Mouse (Mus musculus): ENCODE results near the gene Ksr2. TPM values are rescaled to one million over a fixed set of nuclear protein-coding genes. Genes with fewer than 3 reads are reported as not detected.

The Ksr2 gene
- polyA plus RNA-seq, 1 experiment = 9.1 TPM

DNA sequence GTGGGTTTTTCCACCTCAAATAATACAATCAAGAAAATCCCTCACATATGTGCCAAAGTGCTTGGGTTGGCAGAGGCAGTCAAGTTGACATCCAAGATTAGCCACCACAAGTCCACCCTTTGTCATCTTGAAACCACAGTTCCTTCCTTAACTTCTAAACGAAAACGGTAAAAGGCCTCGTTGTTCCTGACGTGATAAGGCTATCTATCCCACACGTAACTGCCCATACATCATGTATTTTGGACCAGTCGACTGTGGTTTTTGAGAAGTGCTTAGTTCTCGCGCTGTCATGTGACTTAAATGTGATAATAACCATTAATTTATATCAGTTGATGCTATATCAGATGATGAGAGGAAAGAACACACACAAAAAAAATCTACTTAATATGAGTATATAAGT, 55.8 kb downstream of the Ksr2 start:
- DNase-seq (ENCODE audit: extremely low spot score in 1 of 2, low spot score in 1 of 2) = no peak

GRCm38 (mm10) chr5:117481162-117481561, 67.4 kb downstream of the Ksr2 start:
- DNase-seq (ENCODE audit: extremely low spot score in 1 of 2, low spot score in 1 of 2) = no peak

GRCm38 (mm10) chr5:117481586-117481985, 67.8 kb downstream of the Ksr2 start:
- no peak for DNase-seq (ENCODE audit: extremely low spot score in 1 of 2, low spot score in 1 of 2)

DNA sequence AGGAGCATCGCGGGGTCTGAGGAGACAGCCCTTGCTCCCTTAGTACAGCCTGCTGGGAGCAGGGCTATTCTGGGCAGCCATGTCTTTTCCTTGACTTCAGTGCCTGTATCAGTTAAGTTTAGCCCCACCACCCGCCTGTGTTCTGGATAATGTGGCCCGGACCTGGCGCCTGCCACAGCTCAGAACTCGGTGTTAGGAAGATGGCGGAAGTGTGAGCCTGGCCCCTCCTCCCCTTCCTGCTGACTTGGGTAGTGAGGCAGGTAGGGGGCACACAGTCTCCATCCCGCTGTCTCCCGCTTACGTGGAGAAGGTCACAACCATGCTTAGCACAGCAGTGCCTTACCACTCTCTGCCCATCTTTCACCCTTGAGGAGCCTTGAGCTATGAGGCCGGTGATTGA, 68.2 kb downstream of the Ksr2 start:
- DNase-seq (ENCODE audit: extremely low spot score in 1 of 2, low spot score in 1 of 2) = no peak

GRCm38 (mm10) chr5:117485411-117485810, 71.6 kb downstream of the Ksr2 start:
- DNase-seq (ENCODE audit: extremely low spot score in 1 of 2, low spot score in 1 of 2) = no peak

DNA sequence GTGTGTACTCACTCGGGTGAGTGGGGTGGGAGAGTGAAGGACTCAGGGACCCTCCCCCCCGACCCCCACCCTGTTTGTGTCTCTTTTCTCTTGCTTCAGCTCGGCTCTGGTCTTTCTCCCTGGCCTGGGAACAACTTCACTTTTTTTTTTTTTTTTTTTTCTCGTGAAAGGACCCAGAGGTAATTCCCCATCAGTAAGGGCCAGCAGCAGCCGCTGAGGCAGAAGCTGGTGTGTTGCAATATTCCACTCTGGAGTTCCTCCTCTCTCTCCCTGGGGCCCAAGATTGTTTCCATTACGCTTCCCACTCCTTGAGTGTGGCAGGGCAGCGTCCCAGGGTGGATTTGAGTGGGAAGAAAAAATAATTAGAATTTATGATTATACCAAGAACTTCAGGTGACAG, 72.3 kb downstream of the Ksr2 start:
- DNase-seq (ENCODE audit: extremely low spot score in 1 of 2, low spot score in 1 of 2) = no peak

- no peak for DNase-seq (ENCODE audit: extremely low spot score in 1 of 2, low spot score in 1 of 2)
These were observed 74.4 kb downstream of the Ksr2 start for GRCm38 (mm10) chr5:117488155-117488554.

GRCm38 (mm10) chr5:117488670-117489325, 75.0 kb downstream of the Ksr2 start:
- DNase-seq (ENCODE audit: extremely low spot score in 1 of 2, low spot score in 1 of 2) = no peak

DNA sequence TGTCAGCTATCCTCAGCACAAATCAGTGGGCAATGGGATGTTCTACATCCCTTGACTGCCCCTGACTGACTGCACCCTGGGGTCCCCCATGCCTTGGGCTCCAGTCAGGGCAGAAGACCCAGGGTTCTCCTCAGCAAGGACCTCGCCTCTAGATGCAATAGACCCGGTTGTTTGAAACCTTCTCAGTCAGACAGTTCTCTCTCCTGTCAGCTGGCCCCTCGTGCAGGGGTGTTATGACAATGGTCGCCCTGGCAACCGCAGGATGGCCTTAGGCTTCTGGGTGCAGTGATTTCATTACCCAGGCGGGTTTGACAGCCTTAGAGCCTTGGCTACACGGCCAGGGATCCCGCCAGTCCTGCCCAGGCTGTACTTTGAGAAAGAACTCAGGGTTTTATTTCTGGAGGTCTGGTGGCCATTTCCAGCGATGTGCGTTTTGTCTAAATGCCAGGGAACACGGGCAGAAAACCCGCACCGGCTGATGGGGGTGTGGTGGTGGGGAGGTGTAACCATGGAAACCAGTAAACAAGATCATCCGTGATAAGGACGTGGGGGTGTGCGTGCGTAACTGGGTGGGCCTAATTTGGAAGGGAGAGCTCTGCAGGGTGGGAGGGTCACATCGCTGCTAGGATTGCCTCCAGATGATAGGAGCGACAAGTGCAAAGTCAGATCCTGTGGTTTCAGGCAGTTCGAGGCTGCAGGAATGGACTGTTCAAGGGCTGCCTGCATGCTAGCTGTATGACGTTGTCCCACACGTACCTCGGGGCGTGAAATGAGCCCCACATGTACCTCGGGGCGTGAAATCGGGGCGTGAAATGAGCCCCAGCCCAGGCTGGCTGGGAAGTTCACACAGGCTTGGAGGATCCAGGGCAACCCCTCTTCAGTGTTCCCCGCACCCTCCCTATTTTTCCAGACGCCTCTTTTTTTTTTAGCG, 79.4 kb downstream of the Ksr2 start:
- peak in 1 of 2 experiments; percentile 71 for DNase-seq (ENCODE audit: extremely low spot score in 1 of 2, low spot score in 1 of 2)

- peak; percentile 72 to 87 for DNase-seq (ENCODE audit: extremely low spot score in 1 of 2, low spot score in 1 of 2)
These were observed 80.1 kb downstream of the Ksr2 start for GRCm38 (mm10) chr5:117493947-117494346.

- no peak for DNase-seq (ENCODE audit: extremely low spot score in 1 of 2, low spot score in 1 of 2)
These were observed 83.3 kb downstream of the Ksr2 start for GRCm38 (mm10) chr5:117497084-117497483.

- peak in 1 of 2 experiments; percentile 46 for DNase-seq (ENCODE audit: extremely low spot score in 1 of 2, low spot score in 1 of 2)
These were observed 88.8 kb downstream of the Ksr2 start for GRCm38 (mm10) chr5:117502611-117503010.

DNA sequence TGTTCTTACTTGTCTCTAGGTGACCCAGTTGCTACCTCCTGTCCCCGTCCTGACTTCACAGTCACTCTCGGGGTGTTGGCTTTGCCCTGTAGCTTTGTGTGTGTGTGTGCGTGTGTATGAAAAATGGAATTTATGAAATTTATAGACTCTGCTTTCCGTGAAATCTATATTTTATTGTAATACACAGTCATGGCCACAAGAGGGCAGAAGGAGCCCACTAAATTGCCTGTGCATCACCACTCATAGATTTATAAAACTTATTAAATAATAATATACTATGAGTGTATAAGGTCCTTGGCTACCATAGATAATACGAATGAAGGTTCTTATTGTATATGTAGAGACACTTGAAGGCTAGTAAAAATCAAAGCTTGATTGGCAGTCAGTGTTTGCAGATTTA, 90.6 kb downstream of the Ksr2 start:
- DNase-seq (ENCODE audit: extremely low spot score in 1 of 2, low spot score in 1 of 2) = no peak

- DNase-seq (ENCODE audit: extremely low spot score in 1 of 2, low spot score in 1 of 2) = peak in 1 of 2 experiments; percentile 82
These were observed 91.4 kb downstream of the Ksr2 start for GRCm38 (mm10) chr5:117505204-117505603.

GRCm38 (mm10) chr5:117505769-117506168, 92.0 kb downstream of the Ksr2 start:
- DNase-seq (ENCODE audit: extremely low spot score in 1 of 2, low spot score in 1 of 2) = no peak

GRCm38 (mm10) chr5:117506406-117506805, 92.6 kb downstream of the Ksr2 start:
- DNase-seq (ENCODE audit: extremely low spot score in 1 of 2, low spot score in 1 of 2) = peak in 1 of 2 experiments; percentile 75

DNA sequence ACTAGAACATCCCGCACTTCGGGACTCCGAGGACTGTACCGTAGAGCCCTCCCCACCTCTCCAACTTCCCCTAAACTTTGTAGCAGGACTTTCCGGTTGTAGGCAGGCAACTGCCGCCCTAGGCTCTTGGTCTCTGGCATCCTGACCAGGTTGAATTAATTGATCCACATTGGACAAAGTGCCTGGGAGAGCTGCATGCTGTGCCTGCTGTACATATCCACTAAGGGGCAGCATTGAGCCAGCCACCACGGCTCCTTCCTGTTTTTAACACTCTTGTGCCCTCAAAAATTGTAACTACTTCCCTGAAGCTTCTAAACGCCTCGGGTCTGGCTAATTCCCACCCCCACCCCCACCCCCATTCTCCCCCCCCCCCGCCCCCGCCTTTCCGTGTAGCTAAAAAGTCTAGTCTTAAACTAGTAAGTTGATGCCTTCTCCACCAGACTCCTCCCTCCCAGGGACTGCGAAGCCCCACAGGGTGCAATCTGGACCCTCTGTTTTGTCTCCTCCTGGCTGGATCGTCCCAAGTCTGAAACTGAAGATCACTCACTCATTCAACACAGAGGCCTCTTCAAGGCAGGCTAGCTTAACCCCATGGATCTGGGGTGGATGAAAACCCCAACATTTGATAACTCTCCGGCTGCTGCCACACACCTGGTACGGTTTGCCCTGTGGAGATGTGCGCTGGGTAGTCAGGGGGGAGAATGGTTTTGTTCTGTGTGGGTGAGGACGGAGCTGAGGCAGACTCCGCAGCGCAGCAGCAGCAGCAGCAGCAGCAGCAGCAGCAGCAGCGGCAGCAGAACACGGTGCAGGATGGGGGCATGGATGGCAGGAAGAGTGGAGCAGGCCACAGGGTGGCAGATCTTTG, 95.9 kb downstream of the Ksr2 start:
- DNase-seq (ENCODE audit: extremely low spot score in 1 of 2, low spot score in 1 of 2) = peak in 1 of 2 experiments; percentile 74

DNA sequence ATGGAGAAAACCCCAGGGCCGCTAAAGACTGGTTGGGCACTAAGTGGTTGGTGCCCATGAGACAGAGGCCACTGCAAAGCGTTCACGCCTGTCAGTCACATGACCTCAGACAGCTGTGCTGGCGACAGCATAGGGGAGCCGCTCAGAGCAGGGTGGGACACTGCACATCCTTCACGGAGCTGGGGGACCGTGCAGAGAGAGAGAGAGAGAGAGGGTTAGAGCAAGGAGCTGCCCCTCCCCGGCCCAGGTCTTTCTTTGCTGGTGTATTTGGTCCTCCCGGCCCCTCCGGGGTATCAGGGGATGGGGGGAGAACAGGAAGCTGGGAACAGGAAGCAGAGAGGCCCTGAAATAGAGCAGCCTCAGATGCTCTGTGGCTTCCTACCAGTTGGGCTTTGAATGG, 97.1 kb downstream of the Ksr2 start:
- no peak for DNase-seq (ENCODE audit: extremely low spot score in 1 of 2, low spot score in 1 of 2)

- DNase-seq (ENCODE audit: extremely low spot score in 1 of 2, low spot score in 1 of 2) = peak in 1 of 2 experiments; percentile 42
These were observed 101.6 kb downstream of the Ksr2 start for GRCm38 (mm10) chr5:117515396-117515795.

DNA sequence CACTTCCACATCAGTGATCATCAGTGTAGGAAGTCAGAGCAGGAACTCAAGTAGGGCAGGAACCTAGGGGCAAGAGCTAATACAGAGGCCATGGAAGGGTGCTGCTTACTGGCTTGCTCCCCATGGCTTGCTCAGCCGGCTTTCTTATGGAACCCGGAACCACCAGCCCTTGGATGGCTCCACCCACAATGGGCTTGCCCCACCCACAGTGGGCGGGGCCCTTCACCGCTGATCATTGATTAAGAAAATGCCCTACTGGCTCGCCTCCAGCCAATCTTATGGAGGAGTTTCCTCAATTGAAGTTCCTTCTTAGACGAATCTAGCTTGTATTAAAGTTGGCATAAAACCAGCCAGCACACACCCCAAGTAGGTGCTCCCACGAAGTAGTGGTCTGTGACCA, 102.1 kb downstream of the Ksr2 start:
- no peak for DNase-seq (ENCODE audit: extremely low spot score in 1 of 2, low spot score in 1 of 2)

- DNase-seq (ENCODE audit: extremely low spot score in 1 of 2, low spot score in 1 of 2) = peak in 1 of 2 experiments; percentile 83
These were observed 102.8 kb downstream of the Ksr2 start for GRCm38 (mm10) chr5:117516597-117516996.

Data from frontal cortex, adult 2 months (tissue).